Mouse (Mus musculus) A20 (cell line): ENCODE measurements at regions not wholly inside any gene's neighbourhood (a gene's known extent, or its start where the extent isn't known, plus 50 kb on each side); places are given as distances from the start of the nearest gene placed in this dataset.

Experiments
- DNase-seq: peaks from one replicate; pipeline ENCODE4 v3.0.0-alpha.2; 2011; ENCODE audit warnings: low read depth, low spot score

GRCm38 (mm10) chr4:61909409-61909808 lies 74.4 kb upstream of the Mup5 start:
- peak; percentile 83 for DNase-seq

GRCm38 (mm10) chr4:61902136-61902535 lies 67.1 kb upstream of the Mup5 start:
- DNase-seq, result no peak

GRCm38 (mm10) chr4:61898184-61898583 lies 63.2 kb upstream of the Mup5 start:
- DNase-seq, result peak; percentile 95

- peak; percentile 70 for DNase-seq
Measured at GRCm38 (mm10) chr4:61897176-61897575, 62.1 kb upstream of the Mup5 start.
